Mouse (Mus musculus) CD8-positive naive resting alpha-beta T cell, adult 2 months (primary cell): ENCODE measurements around the gene Ppp1r1b.

ENCODE experiments used
- DNase-seq, 2 experiments: peaks; one replicate each; pipeline ENCODE4 v3.0.0; 2022; ENCODE audit warnings: low read depth in 2 of 2, low spot score in 2 of 2

Gene Ppp1r1b

DNA sequence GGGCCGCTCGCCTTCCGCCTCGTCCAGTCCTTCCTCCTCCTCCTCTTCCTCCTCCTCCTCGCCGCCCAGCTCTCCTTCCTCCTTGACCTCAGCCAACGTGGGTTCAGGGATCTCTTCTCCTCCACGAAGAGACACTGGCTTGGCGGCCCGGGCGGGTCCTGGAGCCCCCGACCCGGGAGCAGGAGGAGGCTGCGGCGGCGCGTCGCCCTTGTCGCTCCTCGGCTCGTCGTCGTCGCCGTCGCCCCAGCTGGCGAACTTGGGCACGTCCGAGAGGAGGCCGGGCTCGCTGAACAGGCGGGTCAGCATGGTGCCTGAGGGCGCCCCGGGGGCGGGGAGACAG lies 20.2 kb upstream of the Ppp1r1b start:
- no peak for DNase-seq

DNA sequence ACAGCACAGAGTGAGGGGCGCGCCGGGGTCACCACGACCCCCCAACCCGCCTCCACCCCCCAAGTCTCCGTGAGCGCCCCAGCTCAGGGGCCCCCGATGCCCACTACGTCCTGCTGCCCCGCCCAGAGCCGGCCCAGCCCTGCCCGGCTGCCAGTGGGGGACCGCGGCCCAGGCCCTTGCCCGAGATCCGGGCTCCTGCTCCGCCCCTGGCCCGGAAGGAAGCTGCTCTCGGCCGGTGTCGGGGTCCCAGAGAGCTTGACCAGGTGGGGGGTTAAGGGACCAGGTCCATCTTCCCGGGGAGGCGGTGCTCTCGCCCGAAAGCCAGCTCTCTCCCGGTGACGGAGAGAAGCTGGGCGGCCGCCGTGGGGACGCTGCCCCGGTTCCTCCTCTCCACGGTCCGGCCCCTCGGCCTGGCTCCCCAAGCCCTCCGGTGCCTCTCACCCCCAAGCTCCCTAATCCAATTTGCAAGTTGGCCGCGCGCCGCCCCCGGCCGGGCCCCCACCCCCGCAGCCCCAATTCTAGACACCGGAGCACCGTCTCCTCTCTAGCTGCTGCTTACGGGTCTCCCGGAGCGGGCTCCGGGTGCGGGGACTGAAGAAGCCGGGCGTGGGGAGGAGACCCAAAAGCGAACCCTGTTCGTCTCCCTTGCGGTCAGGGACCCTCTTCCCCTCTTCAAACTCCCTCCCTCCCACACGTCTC lies 19.7 kb upstream of the Ppp1r1b start:
- DNase-seq, result no peak

DNA sequence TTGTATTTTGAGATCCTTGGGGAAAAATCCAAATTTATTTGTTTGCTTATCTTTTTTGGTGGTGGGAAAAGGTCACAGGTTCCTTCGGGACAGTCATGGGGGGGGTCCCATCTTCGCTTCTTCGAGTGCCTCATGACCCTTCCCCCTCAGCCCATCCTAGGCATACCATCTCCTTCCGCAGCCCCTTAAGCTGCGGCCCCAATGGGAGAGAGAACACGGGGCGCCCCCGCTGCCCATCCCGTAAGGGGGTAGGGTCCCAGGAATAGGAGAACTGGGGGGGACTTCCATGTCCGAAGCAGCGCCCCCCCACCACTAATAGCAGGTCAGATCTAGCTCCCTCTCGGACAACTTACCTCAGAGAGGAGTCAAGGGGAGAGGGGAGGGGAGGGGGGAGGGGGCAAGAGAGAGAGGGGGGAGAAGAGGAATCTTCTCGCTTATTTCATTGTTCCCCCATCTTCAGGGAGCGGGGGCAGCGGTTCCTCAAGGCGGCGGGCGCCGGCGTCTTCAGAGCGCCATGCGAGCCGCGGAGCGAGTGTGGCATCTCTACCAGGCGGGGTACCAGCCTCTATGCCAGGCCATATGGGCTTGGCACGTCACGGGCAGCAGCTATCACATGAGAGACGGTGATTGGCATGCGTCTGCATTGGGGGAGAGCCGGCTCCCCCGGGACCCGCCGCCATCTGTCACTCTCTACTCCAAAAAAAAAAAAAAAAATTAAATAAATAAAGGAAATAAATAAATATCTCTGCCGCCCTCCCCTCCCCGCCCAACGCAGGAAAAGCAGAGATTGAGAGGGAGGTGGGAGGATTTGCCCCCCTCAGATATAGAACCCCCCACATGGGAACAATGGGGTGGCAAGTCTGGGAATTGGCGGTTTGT lies 18.9 kb upstream of the Ppp1r1b start, which contains the start of gene Neurod2:
Gene Neurod2, minus strand, starts transcription at position 568 of the 879 bp plus-strand sequence.
- no peak for DNase-seq

DNA sequence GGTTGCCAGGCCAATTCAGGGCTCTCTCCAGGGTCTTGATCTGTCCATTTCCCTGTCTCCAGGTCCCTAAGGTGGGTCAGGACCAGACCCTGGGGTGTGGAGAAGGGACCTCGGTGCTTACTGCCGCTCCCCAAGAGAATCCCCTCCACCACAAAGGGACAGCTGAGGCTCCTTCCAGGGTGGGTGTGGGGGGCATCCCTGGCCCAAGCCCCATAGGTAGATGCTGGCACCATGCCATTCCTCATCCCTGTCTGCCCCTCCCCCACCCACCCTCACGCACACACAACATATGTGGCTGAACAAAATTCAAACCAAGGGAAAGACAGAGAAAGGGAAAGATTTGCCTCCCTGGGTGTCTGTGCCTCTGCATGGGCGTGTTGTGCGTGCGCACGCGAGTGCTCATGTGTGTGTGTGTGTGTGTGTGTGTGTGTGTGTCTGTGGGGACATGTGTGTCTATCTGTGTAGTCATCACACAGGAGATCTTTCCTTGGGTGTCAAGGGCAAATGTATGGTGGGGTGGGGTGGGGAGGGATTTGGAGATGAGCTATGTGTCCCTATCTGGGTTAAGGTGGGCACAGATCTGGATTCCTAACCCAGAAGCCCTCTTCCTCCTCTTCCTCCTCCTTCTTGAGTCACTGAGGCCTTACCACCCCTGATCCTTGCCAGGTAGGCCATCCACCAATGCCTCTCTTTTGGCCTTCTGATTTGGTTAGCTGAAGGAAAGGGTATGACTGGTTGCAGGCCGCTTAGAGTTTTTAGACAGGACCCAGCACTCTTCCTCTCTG lies 18.1 kb upstream of the Ppp1r1b start:
- DNase-seq, result no peak

DNA sequence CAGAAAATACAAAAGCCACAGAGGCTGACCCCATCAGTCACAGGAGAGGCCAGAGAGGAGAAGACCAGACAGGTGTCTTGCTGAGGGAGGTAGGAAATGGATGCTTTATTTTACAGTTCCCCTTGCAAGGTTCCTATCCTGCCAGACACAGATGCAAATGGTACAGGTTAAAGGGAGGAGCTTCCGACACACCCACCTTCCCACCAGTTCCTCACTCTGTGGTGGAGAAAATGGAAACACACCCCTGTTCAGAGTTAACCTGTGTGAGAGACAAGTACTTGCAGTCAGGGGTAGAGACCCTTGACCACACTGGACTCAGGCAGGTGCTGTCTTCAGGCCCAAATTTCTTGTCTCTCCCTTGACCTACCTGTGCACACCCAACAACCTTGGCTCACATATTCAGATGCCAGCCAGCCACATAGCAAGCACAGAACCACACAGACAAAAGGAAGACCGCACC lies 17.4 kb upstream of the Ppp1r1b start:
- no peak for DNase-seq

DNA sequence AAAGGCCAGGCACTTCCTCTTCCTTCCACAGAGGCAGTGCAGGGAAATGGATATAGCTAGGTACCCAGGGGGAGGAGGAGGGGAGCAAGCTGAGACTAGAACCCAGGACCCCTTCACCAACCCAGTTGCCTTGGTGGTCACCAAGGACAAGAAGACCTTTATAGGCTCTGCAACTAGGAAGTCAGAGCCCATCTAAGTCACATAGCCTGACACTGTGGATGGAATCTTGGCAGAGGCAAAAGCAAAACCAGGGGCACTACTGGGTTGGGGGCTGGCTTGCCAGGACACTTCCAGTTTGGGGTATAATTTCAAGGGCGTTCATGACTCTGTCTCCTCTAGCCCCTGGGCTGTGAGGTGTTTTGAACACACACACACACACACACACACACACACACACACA lies 16.8 kb upstream of the Ppp1r1b start:
- DNase-seq, result no peak

DNA sequence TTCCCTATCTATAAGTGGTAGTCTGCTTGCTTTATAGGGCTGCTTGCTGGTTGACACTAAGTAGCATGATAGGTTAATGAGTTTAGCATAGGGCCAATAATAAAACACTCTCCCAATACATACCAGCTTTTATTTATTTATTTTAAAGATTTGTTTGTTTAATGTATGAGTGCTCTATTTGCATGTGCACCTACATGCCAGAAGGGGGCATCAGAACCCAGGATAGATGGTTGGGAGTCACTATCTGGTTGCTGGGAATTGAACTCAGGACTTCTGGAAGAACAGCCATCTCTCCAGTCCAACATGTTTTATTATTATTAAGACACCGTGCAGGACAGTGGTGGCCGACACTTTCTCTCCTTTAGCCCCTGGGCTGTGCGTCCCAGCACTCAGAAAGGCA lies 16.0 kb upstream of the Ppp1r1b start:
- DNase-seq, result no peak

DNA sequence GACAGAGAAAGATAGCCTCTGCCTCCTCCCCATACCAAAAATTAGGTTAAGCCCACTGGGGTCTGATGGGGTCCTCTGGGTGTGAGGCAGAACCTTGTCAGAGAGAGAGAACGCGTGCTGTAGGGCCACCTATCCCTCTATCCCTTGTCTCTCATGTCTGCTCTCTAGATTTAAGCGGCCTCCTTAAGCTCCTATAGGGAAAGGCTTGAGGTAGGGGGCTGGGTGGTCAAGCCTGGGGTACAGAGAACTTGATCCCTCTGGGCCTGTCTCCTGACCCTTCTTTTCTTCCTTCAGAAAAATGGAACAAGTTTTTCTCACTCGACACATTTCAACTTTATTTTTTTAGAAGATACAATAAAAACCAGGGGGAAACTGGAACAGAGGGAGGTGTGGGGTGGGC lies 15.4 kb upstream of the Ppp1r1b start:
- no peak for DNase-seq

DNA sequence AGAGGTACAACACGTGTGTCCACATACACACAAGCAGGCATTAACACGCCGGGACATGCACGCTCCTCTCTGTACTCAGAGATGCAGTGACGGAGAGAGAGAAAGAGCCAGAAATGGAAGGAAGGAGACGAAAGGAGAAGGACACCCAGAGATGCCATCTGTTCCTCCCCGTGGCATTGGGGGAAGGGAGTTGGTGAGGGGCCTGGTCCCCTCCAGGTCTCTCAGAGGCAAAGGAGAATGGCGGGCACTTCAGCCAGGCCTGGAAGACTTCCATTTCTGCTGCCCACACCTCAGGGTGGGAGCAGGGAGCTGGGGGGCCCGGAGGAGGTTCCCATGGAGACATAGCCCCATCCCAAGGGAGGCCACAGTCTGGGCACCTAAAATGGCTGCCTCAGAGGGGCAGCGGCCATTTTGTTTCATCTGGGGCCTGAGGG lies 14.9 kb upstream of the Ppp1r1b start:
- no peak for DNase-seq

DNA sequence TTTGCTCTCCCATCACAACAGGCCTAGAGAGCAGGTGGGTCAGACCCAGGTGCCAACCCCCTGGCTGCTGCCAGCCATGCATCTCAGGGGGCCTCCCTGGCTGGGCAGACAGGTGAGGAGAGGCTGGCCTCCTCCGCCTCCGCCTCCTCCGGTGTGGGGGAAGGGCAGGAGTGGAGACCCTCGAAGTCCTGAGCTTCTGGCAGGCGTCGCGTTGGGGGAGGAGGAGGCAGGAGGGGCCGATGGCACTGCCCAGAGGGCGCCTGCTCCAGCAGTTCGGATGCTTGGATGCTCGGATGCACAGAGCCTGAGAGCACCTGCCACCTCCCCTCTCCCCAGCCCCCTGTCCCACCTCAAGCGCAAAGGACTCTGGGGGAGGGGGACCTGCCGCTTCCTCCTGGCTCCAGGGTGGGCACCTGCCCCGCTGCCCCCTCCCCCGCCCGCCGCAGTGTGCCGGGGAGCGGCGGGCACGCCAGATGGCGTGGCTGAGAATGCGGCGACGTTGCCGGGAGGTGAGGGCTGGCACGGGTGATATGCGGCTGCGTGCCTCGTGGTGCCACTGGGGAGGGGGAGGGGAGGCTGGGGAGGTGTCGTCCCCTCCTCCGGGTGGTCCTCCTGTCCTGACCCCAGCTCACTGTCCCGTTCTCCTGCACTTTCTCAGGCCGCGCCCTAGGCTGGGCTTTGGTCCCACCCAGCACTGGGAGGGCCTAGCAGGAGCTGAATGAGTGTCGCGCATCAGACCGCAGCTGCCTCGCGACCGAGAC lies 14.0 kb upstream of the Ppp1r1b start:
- no peak for DNase-seq

DNA sequence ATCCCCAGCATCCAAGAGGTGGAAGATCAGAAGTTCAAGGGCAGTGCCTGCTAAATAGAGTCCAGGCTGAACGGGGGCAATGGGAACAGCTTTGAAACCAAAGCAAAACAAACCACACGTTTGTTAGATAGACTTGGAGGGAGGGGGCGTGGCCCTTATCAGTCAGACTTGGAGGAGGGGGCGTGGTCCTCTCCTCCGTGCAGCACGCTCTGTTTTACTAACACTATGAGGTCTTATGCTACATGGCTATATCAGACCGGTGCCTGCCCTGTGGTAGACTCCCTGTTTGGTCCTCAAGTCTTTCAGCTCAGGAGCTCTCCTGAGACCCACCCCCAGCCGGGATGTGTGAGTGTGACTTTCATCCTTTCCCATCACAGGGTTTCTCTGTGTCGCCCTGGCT lies 13.0 kb upstream of the Ppp1r1b start:
- DNase-seq, result no peak

DNA sequence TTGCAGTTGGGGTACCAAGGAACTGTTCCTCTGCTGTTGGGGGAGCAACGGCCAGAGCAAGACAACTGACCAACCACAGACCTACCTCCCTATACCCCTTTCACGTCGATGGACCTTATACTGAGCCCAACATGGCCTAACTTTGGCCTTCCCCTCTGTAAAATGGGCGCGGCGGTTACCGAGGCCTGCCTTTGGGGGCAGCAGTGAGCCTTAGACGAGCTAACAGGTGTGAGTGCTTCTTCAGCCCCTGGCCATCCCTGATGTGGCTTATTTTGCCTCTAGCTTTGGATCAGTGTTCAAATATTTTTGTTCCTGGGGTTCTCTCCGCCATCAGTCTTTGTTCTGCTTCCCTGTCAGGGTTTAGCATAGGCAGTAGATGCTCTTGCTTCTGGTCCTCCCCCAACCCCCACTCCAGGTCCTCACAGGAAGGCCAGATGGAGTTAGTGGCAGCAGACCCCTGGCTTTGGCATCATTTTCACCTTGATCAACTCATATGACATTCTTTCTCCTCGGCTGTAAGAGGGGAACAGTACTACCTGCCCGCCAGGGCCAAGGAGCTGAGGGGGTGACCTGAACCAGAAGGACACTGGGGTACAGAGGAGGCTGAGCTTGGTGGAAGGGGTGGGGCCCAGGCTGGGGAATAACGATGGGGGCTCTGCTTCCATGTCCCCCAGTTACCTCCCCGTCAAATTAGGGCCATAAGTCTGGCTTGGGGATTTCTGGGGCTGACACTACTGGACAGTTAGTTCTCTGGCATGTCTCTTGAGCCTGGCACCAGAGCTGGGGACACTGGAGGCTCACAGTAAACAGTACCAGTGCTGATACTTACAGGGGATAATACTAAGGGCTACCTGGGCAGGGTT lies 11.7 kb upstream of the Ppp1r1b start:
- DNase-seq, result no peak

DNA sequence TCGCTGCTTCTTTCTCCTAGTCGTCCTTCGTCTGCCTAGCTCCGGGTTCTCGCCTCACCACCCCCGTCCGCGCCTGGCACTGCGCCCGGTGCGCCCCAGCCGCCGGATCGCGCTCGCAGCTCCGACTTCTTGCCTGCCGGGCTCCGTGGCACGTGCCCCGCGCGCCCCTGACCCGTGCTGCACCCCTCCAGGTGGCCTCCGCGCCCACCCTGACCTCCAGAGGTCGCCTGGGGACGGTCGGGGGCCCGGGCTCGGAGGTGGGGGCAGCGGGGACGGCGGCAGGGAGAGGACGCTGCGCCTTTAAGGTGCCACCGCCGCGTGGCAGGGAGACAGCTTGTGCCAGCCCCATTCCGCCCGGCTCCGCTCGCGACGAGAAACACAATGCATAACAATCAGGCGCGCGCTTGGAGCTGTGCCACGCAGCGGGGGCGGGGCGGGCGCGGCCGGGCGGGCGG lies 9.7 kb upstream of the Ppp1r1b start:
- no peak for DNase-seq

DNA sequence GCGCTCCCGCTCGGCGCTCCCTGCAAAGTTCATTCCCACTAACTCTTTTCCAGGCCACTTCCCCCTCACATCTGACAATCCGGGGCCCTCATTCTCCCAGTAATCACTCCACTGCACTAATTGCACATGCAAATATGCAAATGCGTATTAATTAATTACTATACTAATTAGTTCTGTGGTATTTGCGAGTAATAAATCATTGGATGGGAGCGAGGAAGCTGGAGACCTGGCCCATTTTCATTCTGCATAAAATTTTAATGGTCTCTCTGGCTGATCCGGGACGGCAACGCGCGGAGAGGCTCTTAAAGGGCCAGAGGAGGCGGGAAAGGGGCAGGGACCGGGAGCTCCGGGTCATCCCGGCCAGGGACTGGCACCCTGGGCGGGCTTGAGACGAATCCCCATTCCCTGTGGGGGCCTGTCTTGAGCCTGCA lies 9.1 kb upstream of the Ppp1r1b start:
- no peak for DNase-seq

DNA sequence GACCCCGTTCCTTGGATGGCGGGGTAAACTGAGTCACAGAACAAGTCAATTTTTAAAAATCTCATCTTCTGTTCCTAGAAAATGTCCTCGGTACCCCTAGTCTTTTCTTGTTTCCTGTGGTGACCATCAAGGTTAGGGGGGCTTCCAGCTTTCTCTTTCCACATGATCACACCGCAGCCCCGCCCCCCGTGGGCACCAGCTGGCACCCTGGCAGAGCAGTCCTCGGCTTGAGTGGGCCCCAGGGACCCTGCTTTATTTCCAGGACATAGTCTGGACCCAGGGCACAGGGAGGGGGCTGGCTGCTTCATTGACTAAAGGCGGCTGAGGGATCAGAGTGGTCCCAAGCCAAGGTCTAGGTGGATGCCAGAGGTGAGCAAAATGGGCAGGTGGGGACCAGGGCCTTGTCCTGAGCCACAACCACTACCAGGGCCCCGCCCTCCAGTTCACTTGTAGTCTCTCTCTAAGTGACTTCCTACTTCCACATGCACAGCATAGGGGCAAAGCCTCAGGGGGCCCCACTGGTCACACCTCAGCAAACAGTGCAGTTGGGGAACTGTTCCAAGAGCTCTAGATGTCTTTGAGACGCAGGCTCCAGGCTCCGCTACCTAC lies 8.4 kb upstream of the Ppp1r1b start:
- no peak for DNase-seq

DNA sequence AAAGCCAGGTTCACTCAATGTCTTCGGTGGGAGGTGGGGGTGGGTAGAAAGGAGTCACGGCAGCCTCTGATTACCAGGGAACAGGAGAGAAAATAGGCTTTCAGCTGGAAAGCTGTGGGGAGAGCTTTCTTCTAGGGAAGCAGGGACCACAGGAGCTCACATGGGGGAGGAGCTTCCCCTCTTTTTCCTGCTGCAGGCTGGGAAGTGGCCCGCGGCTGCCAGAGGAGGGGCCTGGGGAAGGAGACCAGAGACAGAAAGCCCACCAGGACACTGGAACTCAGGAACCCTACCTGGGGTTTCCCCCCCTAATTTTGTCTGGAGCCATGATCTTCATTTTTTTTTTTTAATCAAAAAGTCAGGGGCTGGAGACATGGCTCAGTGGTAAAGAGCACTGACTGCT lies 7.6 kb upstream of the Ppp1r1b start:
- DNase-seq, result no peak

DNA sequence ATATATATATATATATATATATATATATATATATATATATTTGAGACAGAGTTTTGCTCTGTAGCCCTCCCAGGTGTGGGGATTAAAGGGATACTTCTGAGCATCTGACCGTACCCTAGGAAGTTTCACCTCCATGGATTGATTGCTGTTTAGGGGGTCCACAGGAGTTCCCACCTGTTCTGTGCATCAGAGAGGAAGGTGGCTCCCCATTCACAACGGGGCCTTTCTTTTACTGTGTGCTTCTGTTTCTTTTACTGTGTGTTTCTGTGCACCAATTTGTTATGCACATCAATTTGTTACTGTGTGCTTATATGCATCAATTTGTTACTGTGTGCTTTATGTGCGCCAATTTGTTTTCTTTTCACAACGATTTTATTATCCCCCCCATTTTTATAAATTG lies 7.0 kb upstream of the Ppp1r1b start:
- DNase-seq, result no peak

DNA sequence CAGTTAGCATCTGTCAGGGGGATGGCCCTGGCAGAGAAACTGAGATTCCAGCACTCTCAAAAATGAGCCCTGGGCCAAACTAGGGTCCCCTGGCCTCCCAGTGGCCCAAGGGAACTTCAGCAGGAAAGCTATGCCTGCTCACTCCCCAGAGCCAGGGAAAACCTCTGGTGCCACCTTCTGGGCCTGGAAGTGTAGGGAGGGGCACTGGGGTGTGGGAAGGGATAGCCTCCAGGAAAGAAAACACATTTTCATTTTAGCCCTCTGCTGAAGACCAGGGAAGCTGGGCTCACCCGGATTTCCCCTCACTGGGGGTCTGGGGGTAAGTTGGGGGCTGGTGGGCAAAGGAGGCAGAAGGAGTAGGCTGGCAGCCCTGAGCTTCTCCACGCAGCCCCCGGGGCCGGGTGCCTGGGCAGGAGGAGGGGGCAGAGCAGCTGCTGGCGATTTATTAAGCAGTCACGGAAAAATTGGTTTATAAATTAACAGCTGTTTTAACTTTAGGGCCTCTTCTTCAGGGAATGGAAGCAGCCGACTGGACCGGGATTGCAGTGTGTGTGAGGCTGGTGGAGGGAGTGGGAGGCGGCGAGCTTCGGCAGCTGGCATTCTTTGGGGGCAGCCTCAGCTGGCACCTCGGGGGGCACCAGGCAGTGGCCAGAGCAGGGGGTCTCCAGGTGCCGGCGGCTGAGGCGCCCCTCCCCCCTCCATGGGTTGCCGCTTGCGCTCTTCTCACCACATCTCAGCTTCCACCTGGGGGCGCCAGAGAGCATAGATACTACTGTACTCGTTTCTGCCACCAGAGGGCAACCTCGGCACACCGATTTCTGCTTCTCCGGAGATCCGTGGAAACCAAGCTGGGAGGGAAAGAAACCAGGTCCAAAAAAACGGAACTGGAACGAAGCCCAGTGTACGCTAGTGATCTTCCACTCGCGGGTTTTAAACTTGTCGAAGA lies 5.9 kb upstream of the Ppp1r1b start:
- peak; percentile 89 to 94 for DNase-seq
